Mouse (Mus musculus) gastrocnemius, postnatal 10 days (tissue): Measurements from ENCODE around the gene Hmbs. TPM values are rescaled to one million over a fixed set of nuclear protein-coding genes. Genes with fewer than 3 reads are reported as not detected.
A peak's percentile ranks its signal among the peaks of the same experiment; 100 is the strongest.

Experiments used
- DNase-seq: peaks from one replicate; pipeline ENCODE4 v3.0.0; 2021; ENCODE audit warnings: mixed read lengths
- microRNA-seq, 2 experiments: library from miRNA; unstranded; fragments of <30 nt; microRNA quantifications; one replicate each; pipeline ENCODE4 v1.2.0; 2021
- total RNA-seq, 2 experiments: library from RNA; stranded (reverse); gene quantifications; 2 replicates each; pipeline ENCODE4 v1.2.3; 2021

Gene Hmbs
- total RNA-seq, 2 experiments from 2014 or later, result 29.2 to 31.0 TPM

DNA sequence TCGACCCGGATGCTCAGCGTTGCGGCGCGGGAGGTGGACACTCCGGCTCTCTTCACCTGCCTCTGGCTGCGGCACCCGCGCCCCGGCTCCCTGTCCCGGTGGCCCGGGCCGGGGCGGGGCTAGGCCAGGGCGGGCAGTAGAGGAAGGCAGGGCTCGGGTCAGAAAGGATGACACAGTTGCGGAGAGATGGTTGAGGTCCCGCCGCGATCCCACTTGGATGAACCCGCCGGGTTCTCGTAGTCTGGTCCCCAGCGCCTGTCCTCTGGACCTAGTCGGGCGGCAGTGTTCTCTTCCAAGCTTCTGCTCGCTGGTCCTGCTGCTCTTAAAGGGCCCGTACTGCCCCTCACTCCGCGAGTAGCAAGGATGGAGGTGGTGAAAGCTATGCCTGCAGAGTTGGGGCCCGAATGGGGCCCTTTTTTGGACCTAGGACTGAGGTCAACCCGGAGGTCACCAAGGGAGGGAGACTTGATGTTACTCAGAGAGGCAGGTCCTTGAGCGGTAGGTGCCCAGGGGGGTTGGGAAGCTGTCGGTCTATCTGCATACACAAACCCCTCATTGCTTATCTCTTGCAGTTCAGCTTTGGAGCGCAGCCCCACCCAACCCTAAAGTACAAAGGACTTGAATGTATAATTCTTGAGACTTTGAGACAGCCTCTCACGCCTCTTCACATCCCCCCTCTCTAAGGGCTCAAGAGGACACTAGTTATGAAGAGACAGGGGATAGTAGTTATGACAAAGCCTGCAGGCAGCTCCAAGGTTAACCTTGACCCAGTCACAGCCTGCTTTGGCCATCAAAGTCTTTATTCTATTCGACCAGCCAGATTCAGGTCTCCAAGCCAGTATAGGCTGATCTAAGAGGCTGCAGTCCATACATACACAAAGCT lies 55.7 kb downstream of the Hmbs start, which contains the start of gene Abcg4:
Gene Abcg4 (minus strand): TSS at position 540 of the 883 bp plus-strand sequence.
- DNase-seq, result no peak

GRCm38 (mm10) chr9:44287401-44288075 lies 56.5 kb downstream of the Hmbs start:
- DNase-seq, result peak; percentile 34

- DNase-seq, result no peak
Observed at GRCm38 (mm10) chr9:44287003-44287400, 57.0 kb downstream of the Hmbs start.

Small RNA genes within 50 kb of the gene (microRNA-seq; reads per million reads assigned to microRNA genes)
- gene Gm44335, result 0 reads per million in 2 experiments

Other genes starting within 250 kb of the Hmbs start
- under 1 TPM in 1 of 2 experiments, not detected in 1; 0.18 TPM for gene Mfrp, start 242.5 kb downstream of the Hmbs start, total RNA-seq
- 10 to 100 TPM; 25.9 to 26.0 TPM for gene C1qtnf5, start 237.0 kb downstream of the Hmbs start, total RNA-seq
- under 1 TPM; 0.23 to 0.49 TPM for gene Gm49380, start 230.7 kb downstream of the Hmbs start, total RNA-seq
- gene Rnf26, start 230.7 kb downstream of the Hmbs start, total RNA-seq, result 10 to 100 TPM; 13.0 to 15.1 TPM
- 100 to 1,000 TPM; 107 to 115 TPM for gene Mcam, start 209.8 kb downstream of the Hmbs start, total RNA-seq
- gene Cbl, start 110.2 kb downstream of the Hmbs start, total RNA-seq, result 10 to 100 TPM; 15.8 to 22.1 TPM
- not detected for gene Ccdc153, start 103.6 kb downstream of the Hmbs start, total RNA-seq
- 1 to 10 TPM; 1.2 to 1.4 TPM for gene Pdzd3, start 92.8 kb downstream of the Hmbs start, total RNA-seq
- 10 to 100 TPM; 21.6 to 23.0 TPM for gene Nlrx1, start 75.6 kb downstream of the Hmbs start, total RNA-seq
- 1 to 10 TPM in 1 of 2 experiments, under 1 TPM in 1; 0.68 to 1.3 TPM for gene Abcg4, start 55.6 kb downstream of the Hmbs start, total RNA-seq
- 10 to 100 TPM in 1 of 2 experiments, 1 to 10 TPM in 1; 9.8 to 11.0 TPM for gene Hinfp, start 38.6 kb downstream of the Hmbs start, total RNA-seq
- gene C2cd2l, start 23.9 kb downstream of the Hmbs start, total RNA-seq, result 10 to 100 TPM in 1 of 2 experiments, 1 to 10 TPM in 1; 7.5 to 15.7 TPM
- gene Dpagt1, start 18.2 kb downstream of the Hmbs start, total RNA-seq, result 10 to 100 TPM; 11.7 to 17.0 TPM
- gene H2afx, start 9.5 kb downstream of the Hmbs start, total RNA-seq, result 10 to 100 TPM; 41.0 to 47.2 TPM
- 10 to 100 TPM; 18.2 to 20.2 TPM for gene Vps11, start 17.4 kb upstream of the Hmbs start, total RNA-seq
- gene Hyou1, start 35.3 kb upstream of the Hmbs start, total RNA-seq, result 10 to 100 TPM; 27.0 to 36.3 TPM
- gene Slc37a4, start 52.6 kb upstream of the Hmbs start, total RNA-seq, result 100 to 1,000 TPM; 120 to 138 TPM
- gene Rps25, start 62.9 kb upstream of the Hmbs start, total RNA-seq, result 1,000 to 10,000 TPM; 1,287 to 1,346 TPM
- gene Trappc4, start 63.4 kb upstream of the Hmbs start, total RNA-seq, result 10 to 100 TPM; 28.2 to 35.3 TPM
- 10 to 100 TPM in 1 of 2 experiments, 1 to 10 TPM in 1; 5.9 to 10.2 TPM for gene Ccdc84, start 74.3 kb upstream of the Hmbs start, total RNA-seq
- not detected for gene Foxr1, start 96.9 kb upstream of the Hmbs start, total RNA-seq
- gene Upk2, start 110.7 kb upstream of the Hmbs start, total RNA-seq, result under 1 TPM; 0.38 to 0.65 TPM
- gene Bcl9l, start 138.6 kb upstream of the Hmbs start, total RNA-seq, result 10 to 100 TPM; 65.4 to 77.6 TPM
- not detected for gene Cxcr5, start 217.6 kb upstream of the Hmbs start, total RNA-seq